Mouse (Mus musculus) testis, adult 2 months (tissue): ENCODE results near the gene Mecr.

ENCODE experiments used
- CTCF ChIP-seq: fragments of 200-500 bp; IDR thresholded peaks from 2 replicates; pipeline ENCODE4 v1.5.1; 2012; ENCODE audit warnings: low read depth, mild to moderate bottlenecking, inconsistent platforms, low read length, moderate library complexity; ENCODE audit not compliant: control insufficient read depth, insufficient read depth, insufficient replicate concordance
- POLR2A ChIP-seq: fragments of 200-500 bp; IDR thresholded peaks from 2 replicates; pipeline ENCODE4 v1.6.1; 2012; ENCODE audit warnings: low read depth, mild to moderate bottlenecking, inconsistent platforms, low read length, moderate library complexity; ENCODE audit not compliant: control insufficient read depth

DNA sequence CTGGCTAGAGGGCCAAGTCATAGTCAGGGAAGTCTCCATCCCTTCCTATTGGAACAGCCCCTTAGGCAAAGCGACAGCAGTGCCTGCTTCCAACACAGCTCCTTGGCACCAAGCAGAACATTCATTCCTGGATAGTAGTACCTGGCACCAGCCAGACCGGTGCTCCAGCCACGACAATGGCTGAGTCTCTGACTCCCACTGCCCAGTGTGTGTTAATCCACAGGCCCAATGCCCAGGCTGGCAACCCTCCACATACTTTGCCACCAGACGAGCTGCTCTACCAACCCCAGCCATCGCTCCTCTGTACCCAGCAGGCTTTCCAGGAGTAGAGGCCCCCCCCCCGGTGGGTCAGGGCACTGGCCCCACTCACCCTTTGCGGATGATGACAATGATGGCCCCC is 45.8 kb upstream of the Mecr start:
- TF ChIP-seq CTCF (no peak), POLR2A (no peak)
